Mouse (Mus musculus) c-Kit-positive CD71-positive TER-119-negative erythroid progenitor cells, embryonic 14.5 days (primary cell): Measurements from ENCODE around the gene Ift20.
"Not testable (repeated sequence)": the region's sequence is repeated elsewhere in the genome, so short reads cannot be mapped to it uniquely, and the experiment has no call there.

Experiments used
- DNase-seq: peaks from one replicate; pipeline ENCODE4 v3.0.0-alpha.2; 2013; ENCODE audit warnings: low read depth

The Ift20 gene

DNA sequence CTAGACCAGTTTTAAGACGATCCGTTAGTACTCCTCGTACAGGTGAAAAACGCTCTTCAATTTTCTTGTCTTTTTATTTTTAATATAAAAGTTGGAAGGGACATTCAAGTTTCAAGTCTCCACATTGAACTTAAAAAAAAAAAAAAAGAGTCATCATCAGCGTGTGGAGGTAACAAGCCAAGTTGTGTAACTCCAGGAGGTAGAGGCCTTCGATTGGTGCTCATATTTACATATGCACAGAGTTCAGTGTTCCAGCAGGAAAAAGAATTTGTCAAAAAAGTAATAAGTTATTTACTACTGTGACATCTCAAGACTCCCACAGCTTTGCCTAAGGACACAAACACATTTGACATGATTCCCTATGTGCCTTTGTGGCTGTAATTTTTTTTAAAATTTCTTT is 31.5 kb downstream of the Ift20 start:
- no peak for DNase-seq

DNA sequence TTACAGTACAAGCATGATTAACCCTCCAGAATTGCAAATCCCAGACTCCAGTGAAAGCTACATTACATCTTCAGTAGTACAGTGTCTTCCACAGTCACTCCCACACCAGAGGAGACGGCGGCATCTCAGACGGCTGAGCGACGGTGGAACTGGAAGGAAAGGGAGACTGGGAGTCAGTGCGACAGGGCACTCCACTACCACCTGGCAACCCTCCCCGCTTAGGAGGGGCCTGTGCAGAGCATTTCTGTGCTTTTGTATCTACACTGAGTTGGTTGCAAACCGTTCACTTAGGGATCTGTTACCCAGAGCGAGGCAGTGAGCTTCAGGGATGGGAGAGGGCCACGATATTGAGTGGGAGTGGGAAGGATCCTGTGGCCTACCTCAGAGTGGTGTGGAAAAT is 32.7 kb downstream of the Ift20 start:
- no peak for DNase-seq

DNA sequence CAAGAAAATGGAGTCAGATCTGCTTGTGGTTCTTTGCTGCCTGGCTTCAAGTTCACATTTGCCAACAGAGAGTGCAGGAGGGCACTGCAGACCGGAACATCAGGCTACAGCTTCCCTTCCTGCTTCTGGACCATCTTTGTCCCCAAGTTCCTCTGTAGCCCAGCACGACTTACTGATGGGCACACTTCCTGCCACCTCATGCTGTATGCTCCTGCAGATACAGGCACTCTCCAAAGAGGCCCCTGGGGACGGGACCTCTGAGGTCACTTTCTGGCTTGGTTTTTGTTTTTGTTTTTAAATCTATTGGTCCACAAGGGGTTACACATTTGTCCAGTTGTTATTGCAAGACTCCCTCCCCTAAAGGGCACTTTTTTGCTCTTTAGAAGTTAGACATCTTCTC is 33.6 kb downstream of the Ift20 start:
- DNase-seq: no peak

DNA sequence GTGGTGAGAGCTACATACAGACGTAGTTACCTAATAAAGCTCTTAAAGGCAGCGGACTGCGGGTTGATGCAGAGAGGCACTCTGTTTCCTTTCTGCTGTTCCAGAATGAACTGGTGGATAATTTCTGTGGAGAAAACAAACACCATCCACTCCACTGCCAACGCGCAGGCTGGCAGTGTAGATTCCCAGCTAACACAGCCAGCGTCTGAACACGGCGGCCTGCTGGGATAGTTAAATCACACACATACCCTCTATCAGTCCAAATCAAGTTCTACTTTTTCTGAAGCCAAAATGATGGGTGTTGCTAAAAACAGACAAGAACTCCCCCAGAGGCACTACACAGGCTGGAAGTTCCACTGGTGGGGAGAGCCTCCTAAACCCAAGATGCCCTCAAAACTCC is 35.3 kb downstream of the Ift20 start:
- DNase-seq: no peak

DNA sequence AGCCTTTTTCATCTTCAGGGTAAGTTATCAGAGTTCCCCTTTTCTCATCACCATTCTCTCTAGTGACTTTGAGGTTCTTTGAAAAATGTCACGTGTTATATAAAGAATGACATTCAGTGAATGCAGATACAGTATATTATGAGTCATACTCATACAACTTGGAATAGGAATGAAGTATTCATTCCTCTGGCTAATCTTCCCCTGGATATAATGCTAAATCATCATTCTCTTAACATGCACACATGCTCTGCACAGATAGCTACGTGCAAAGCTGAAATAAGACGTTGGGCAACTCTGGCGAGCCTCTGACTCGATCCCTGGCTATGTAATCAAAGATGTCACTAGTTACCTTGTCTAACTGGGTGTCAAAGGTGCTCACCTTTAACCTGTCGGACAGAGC is 35.7 kb downstream of the Ift20 start:
- DNase-seq: no peak

DNA sequence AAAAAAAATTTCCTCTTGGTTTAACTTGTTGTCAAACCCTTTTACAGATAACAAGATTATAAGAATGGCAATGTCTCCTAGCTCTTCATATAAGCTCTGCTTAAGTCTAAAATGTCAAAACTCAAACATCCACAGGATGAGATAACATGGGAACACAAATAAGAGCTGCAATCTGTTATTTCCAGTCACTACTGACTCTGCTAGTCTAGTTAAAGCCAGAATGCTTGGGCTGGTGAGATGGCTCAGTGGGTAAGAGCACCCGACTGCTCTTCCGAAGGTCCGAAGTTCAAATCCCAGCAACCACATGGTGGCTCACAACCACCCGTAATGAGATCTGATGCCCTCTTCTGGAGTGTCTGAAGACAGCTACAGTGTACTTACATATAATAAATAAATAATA is 37.9 kb downstream of the Ift20 start:
- not testable (repeated sequence) for DNase-seq

DNA sequence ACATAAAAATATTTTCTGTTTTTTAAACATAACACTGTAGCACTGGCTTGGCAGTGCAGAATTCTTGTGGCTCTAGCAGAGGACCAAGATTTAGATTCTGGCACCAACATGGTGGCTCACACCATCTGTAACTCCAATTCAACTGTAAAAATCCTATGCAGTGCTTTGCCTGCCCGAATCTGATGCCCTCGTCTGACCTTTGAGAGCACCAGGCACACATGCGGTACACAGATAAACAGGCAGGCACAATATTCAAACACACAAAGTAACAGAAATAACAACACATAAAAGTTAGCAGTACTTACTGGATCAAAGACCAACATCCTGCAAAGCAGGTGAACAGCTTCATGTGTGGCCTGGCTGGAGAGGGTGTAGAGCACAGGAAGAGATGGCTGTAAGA is 38.4 kb downstream of the Ift20 start:
- no peak for DNase-seq

DNA sequence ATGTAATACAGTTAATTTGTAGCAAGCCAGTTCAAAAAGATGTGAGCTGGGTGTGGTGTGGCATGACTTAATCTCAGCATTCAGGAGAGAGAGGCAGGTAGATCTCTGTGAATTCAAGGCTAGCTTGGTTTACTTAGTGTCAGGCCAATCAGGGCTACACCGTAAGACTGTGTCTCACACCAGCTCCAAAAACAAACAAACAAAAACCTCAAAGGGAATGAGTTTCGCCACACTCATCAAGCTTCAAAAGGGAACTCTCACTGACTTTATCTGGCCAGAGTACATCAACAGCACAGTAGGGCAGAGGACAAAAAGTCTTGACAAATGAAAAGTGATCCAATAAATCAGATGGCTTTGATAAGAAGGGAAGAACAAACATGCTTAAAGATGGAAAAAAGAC is 38.8 kb downstream of the Ift20 start:
- DNase-seq: no peak

DNA sequence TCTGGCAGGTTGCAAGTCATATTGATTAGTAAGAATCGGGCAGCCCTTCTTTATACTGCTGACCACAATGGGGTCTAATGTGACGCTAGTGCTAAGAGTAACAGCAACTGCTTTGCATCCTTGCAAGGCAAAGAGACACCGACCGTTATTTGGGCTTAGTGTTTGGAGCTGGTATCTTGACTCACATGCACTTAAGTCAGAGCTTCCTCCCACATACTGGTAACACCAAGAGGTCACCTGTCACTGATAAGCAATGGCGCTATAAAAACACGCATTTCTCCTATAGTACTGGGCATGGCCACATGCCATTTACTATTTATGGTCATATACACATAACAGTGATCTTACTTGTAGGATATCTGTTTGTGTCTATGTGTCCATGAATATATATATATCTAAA is 46.7 kb downstream of the Ift20 start:
- DNase-seq: peak; percentile 15

DNA sequence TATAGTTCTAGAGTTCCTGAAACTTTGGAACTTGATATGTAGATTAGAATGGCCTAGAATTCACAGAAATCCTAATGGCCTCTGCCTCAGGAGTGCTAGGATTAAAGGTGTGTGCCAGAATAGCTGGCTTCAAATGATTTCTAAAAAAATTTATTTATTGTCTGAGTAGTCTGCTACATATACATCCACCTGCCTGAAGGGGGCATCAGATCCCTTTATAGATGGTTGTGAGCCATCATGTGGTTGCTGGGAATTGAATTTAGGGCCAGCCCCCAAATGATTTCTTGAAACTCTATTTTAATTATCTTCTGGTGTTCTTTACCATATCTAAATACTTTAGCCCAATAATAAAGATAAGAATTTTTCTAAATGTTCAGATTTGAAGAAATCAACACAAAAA is 49.9 kb downstream of the Ift20 start:
- no peak for DNase-seq

DNA sequence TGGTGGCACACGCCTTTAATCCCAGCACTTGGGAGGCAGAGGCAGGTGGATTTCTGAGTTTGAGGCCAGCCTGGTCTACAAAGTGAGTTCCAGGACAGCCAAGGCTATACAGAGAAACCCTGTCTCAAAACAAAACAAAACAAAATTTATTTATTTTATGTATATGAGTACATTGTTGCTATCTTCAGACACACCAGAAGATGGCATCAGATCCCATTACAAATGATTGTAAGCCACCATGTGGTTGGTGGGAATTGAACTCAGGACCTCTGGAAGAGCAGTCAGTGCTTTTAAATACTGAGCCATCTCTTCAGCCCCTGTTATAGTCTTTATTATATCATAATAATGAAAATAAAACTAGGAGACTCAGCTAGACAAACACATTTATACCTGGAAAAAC is 51.5 kb downstream of the Ift20 start:
- not testable (repeated sequence) for DNase-seq
